Comparison of ENCODE assay signal across 12 mouse cellular contexts in the genomic region with DNA sequence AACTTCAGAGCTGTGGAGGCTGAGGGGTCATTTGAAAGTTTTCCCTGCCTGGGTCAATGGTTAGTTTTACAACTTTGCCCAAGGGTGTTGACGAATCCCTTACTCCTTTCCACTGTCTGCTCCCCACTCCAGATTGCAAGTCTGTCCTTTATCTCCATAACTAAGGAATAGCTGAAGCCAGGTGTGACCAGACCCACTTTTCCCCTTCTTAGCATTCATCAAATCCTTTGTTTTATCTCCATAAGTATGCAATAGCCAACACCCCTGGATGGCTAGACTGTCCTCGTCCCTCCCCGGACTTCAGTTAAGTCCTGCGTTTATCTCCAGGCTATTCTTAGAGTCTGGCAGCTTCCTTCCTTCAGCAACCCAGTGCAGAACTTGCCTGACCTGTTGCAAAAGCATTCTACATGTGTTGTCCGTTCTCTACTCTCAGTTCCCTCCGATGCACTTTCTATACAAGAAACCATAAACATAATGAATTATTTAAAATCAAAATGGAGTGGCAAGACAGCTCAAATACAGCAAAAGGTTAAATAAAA. TPM values are rescaled to one million over a fixed set of nuclear protein-coding genes. Genes with fewer than 3 reads are reported as not detected.
DNase-seq lines count a peak whose midpoint lies in the region; ATAC-seq and TF ChIP-seq lines count a peak whose summit lies in the region.
"Had no signal": no experiment of that assay in that cellular context is flagged by ENCODE, and none has a peak within 500 bp of the region (broad histone marks: within the 10 kb centered on the region; RNA-seq: fewer than 3 reads in every experiment).

No protein-coding gene starts in this region.

- no peak for TF ChIP-seq POLR2A in kidney, adult 2 months (IDR thresholded peaks at IDR 0.05; ENCODE audit: low read depth, low read length)

- no peaks in the 10 kb centered on the region for H3K9me3 ChIP-seq in hindbrain, embryonic 15.5 days
- H3K9me3 ChIP-seq in hindbrain, embryonic 11.5 days (ENCODE audit: control insufficient read depth, low read length) = no peaks in the 10 kb centered on the region
- H3K9me3 ChIP-seq in heart, embryonic 11.5 days (replicated peaks; ENCODE audit: control insufficient read depth, low read length) = no peaks in the 10 kb centered on the region
- H3K9me3 ChIP-seq in megakaryocyte, embryonic 14.5 days = no peaks in the 10 kb centered on the region

- DNase-seq in hindbrain, embryonic 11.5 days (ENCODE audit: low spot score) = no peak
- DNase-seq in ZHBTc4 (ENCODE audit: low read depth, low spot score) = peak; percentile 8
- no peak for DNase-seq in kidney, adult 2 months
- DNase-seq in MN1 (ENCODE audit: low spot score) = no peak
- DNase-seq: kidney, adult 9 months; lung, embryonic 14.5 days had no signal

- H3K9ac ChIP-seq in hindbrain, embryonic 15.5 days = no peak overlapping the region
- no peak overlapping the region for H3K9ac ChIP-seq in hindbrain, embryonic 11.5 days (ENCODE audit: low read depth, low read length)
- H3K9ac ChIP-seq in heart, embryonic 11.5 days (ENCODE audit: low read depth, low read length) = no peak overlapping the region
- H3K9ac ChIP-seq: lung, embryonic 14.5 days had no signal

- no peaks in the 10 kb centered on the region for H3K36me3 ChIP-seq in hindbrain, embryonic 15.5 days
- no peaks in the 10 kb centered on the region for H3K36me3 ChIP-seq in hindbrain, embryonic 11.5 days (ENCODE audit: control insufficient read depth, insufficient read depth, low read length)
- no peaks in the 10 kb centered on the region for H3K36me3 ChIP-seq in heart, embryonic 11.5 days (ENCODE audit: control insufficient read depth, insufficient read depth, low read length)
- no peaks in the 10 kb centered on the region for H3K36me3 ChIP-seq in megakaryocyte, embryonic 14.5 days (replicated peaks; ENCODE audit: low read length)
- H3K36me3 ChIP-seq in kidney, adult 2 months (ENCODE audit: control insufficient read depth, insufficient read depth, low read length) = no peaks in the 10 kb centered on the region

- ATAC-seq in hindbrain, embryonic 15.5 days (ENCODE audit: low FRiP score, low read depth) = no peak
- ATAC-seq in hindbrain, embryonic 11.5 days (ENCODE audit: low FRiP score) = no peak
- ATAC-seq in heart, embryonic 11.5 days (replicated peaks; ENCODE audit: insufficient number of reproducible peaks, low FRiP score, low TSS enrichment) = no peak
- no peak for ATAC-seq in frontal cortex, adult (ENCODE audit: low TSS enrichment)

- no peaks in the 10 kb centered on the region for H3K27me3 ChIP-seq in hindbrain, embryonic 15.5 days
- H3K27me3 ChIP-seq in hindbrain, embryonic 11.5 days (ENCODE audit: control insufficient read depth, insufficient read depth, low read length) = no peaks in the 10 kb centered on the region
- no peaks in the 10 kb centered on the region for H3K27me3 ChIP-seq in heart, embryonic 11.5 days (ENCODE audit: control insufficient read depth, insufficient read depth, low read length)
- H3K27me3 ChIP-seq in megakaryocyte, embryonic 14.5 days (replicated peaks) = peaks cover 7% of the 10 kb centered on the region
- H3K27me3 ChIP-seq in kidney, adult 2 months (replicated peaks; ENCODE audit: control insufficient read depth, insufficient read depth, low read length) = no peaks in the 10 kb centered on the region

- 0 out of 2 replicates have a peak overlapping the region, but pooled peaks have one; percentile 34 for H3K4me3 ChIP-seq in hindbrain, embryonic 15.5 days
- H3K4me3 ChIP-seq in hindbrain, embryonic 11.5 days (ENCODE audit: low read depth, low read length) = no peak overlapping the region
- no peak overlapping the region for H3K4me3 ChIP-seq in heart, embryonic 11.5 days (ENCODE audit: low read depth, low read length)
- H3K4me3 ChIP-seq in megakaryocyte, embryonic 14.5 days (replicated peaks) = peak overlapping the region; percentile 68
- H3K4me3 ChIP-seq in kidney, adult 2 months (ENCODE audit: insufficient read depth, low read depth, low read length) = no peak overlapping the region

- peak overlapping the region; percentile 56; the same call in 1 of the 2 replicates for H3K4me2 ChIP-seq in hindbrain, embryonic 15.5 days
- H3K4me2 ChIP-seq in hindbrain, embryonic 11.5 days (replicated peaks; ENCODE audit: low read depth, low read length) = no peak overlapping the region
- peak overlapping the region; percentile 72 for H3K4me2 ChIP-seq in heart, embryonic 11.5 days

- H3K27ac ChIP-seq in hindbrain, embryonic 15.5 days (replicated peaks) = no peak overlapping the region
- no peak overlapping the region for H3K27ac ChIP-seq in hindbrain, embryonic 11.5 days (ENCODE audit: low read depth, low read length)
- H3K27ac ChIP-seq in heart, embryonic 11.5 days (ENCODE audit: low read depth, low read length) = 0 out of 2 replicates have a peak overlapping the region, but pooled peaks have one; percentile 12
- no peak overlapping the region for H3K27ac ChIP-seq in kidney, adult 2 months (ENCODE audit: insufficient read depth, low read depth, low read length)

- H3K4me1 ChIP-seq in hindbrain, embryonic 15.5 days (replicated peaks) = no peaks in the 10 kb centered on the region
- no peaks in the 10 kb centered on the region for H3K4me1 ChIP-seq in hindbrain, embryonic 11.5 days (replicated peaks; ENCODE audit: control insufficient read depth, insufficient read depth, low read length)
- peaks cover 13% of the 10 kb centered on the region for H3K4me1 ChIP-seq in heart, embryonic 11.5 days (ENCODE audit: control insufficient read depth, insufficient read depth, low read length)
- peaks cover 22% of the 10 kb centered on the region for H3K4me1 ChIP-seq in megakaryocyte, embryonic 14.5 days
- no peaks in the 10 kb centered on the region for H3K4me1 ChIP-seq in kidney, adult 2 months (ENCODE audit: control insufficient read depth, insufficient read depth, low read length)

- TF ChIP-seq CTCF in kidney, adult 2 months (conservative IDR thresholded peaks at IDR 0.05; ENCODE audit: insufficient read depth, insufficient read length, low read depth, low read length) = no peak

- WGBS in hindbrain, embryonic 15.5 days = 88% methylated on average over 6 of the region's 6 CpGs
- 89% methylated on average over 6 of the region's 6 CpGs for WGBS in hindbrain, embryonic 11.5 days
- 33% methylated on average over 6 of the region's 6 CpGs for WGBS in heart, embryonic 11.5 days (ENCODE audit: insufficient replicate concordance)
- WGBS in kidney, adult 2 months = 60% methylated on average over 6 of the region's 6 CpGs

RNA-seq across cellular contexts. Expression of a gene that starts 27.2 kb away (rescaled TPM):
- polyA plus RNA-seq in hindbrain, embryonic 15.5 days (2015; fragmentation: Nextera tagmentation; extraction: Ambion mirVana) = 55.4 and 62.9 TPM in 2 replicates
- 30.8 and 32.0 TPM in 2 replicates for polyA plus RNA-seq in hindbrain, embryonic 11.5 days (2014; fragmentation: Nextera tagmentation; extraction: Ambion mirVana)
- polyA plus RNA-seq in heart, embryonic 11.5 days (2014; fragmentation: Nextera tagmentation; extraction: Ambion mirVana) = 24.9 and 30.0 TPM in 2 replicates
- polyA plus RNA-seq in megakaryocyte, embryonic 14.5 days (2012; ENCODE audit: insufficient read depth, low replicate concordance) = 3.3 and 3.7 TPM in 2 replicates
- polyA plus RNA-seq in kidney, adult 2 months (2012; rRNA removed) = 13.9 and 15.7 TPM in 2 replicates

RNA-seq across cellular contexts. Expression of a gene that starts 56.3 kb away (rescaled TPM):
- polyA plus RNA-seq in hindbrain, embryonic 15.5 days (2015; fragmentation: Nextera tagmentation; extraction: Ambion mirVana) = 0.09 TPM in 1 of 2 replicates, not detected in the other
- not detected in 2 replicates for polyA plus RNA-seq in hindbrain, embryonic 11.5 days (2014; fragmentation: Nextera tagmentation; extraction: Ambion mirVana)
- 0.19 TPM in 1 of 2 replicates, not detected in the other for polyA plus RNA-seq in heart, embryonic 11.5 days (2014; fragmentation: Nextera tagmentation; extraction: Ambion mirVana)
- not detected in 2 replicates for polyA plus RNA-seq in megakaryocyte, embryonic 14.5 days (2012; ENCODE audit: insufficient read depth, low replicate concordance)
- polyA plus RNA-seq in kidney, adult 2 months (2012; rRNA removed) = not detected in 2 replicates
- polyA plus RNA-seq: embryonic facial prominence, embryonic 11.5 days; lung, embryonic 14.5 days; small intestine, adult 2 months had no signal

Comparison
In these comparisons a context has a peak if more than half of its experiments do, and no peak if none do; other contexts are left out.
1. H3K4me3 ChIP-seq: peak in hindbrain, embryonic 15.5 days (single experiment) and megakaryocyte, embryonic 14.5 days (single experiment); none in hindbrain, embryonic 11.5 days (single experiment), heart, embryonic 11.5 days (single experiment) and kidney, adult 2 months (single experiment).